Mouse (Mus musculus) forebrain, embryonic 14.5 days (tissue): ENCODE measurements at regions not wholly inside any gene's neighbourhood (a gene's known extent, or its start where the extent isn't known, plus 50 kb on each side); places are given as distances from the start of the nearest gene placed in this dataset.

Experiments
- ATAC-seq: fragments of 200-750 bp; cut with Nextera tagmentation; 2 replicates; pipeline ENCODE4 v1.8.0; 2017; ENCODE audit warnings: mild to moderate bottlenecking, moderate library complexity
- DNase-seq: peaks from one replicate; pipeline ENCODE4 v3.0.0-alpha.2; 2015; ENCODE audit warnings: low spot score
- H3K27ac ChIP-seq: fragments of 300-500 bp; sonication (generic); 2 replicates; pipeline ENCODE4 v1.5.1; 2014; ENCODE audit warnings: low read depth, mild to moderate bottlenecking, control low read depth, low read length, moderate library complexity
- H3K27me3 ChIP-seq: fragments of 300-500 bp; sonication (generic); replicated peaks from 2 replicates; pipeline ENCODE4 v1.6.1; 2014; ENCODE audit warnings: low read length, control low read depth, mixed read lengths; ENCODE audit not compliant: control insufficient read depth, insufficient read depth
- H3K36me3 ChIP-seq: fragments of 300-500 bp; sonication (generic); 2 replicates; pipeline ENCODE4 v1.6.1; 2014; ENCODE audit warnings: low read length, control low read depth; ENCODE audit not compliant: control insufficient read depth, insufficient read depth
- H3K4me1 ChIP-seq: fragments of 300-500 bp; sonication (generic); 2 replicates; pipeline ENCODE4 v1.6.1; 2014; ENCODE audit warnings: antibody characterized with exemption, low read length, control low read depth; ENCODE audit not compliant: control insufficient read depth, insufficient read depth
- H3K4me2 ChIP-seq: fragments of 300-500 bp; sonication (generic); 2 replicates; pipeline ENCODE4 v1.6.1; 2014; ENCODE audit warnings: mild to moderate bottlenecking, control low read depth, low read length
- H3K4me3 ChIP-seq: fragments of 300-500 bp; sonication (generic); 2 replicates; pipeline ENCODE4 v1.5.1; 2014; ENCODE audit warnings: low read depth, low read length, control low read depth
- H3K9ac ChIP-seq: fragments of 300-500 bp; sonication (generic); 2 replicates; pipeline ENCODE4 v1.6.1; 2014; ENCODE audit warnings: mild to moderate bottlenecking, low read length, control low read depth, moderate library complexity
- H3K9me3 ChIP-seq: fragments of 300-500 bp; sonication (generic); replicated peaks from 2 replicates; pipeline ENCODE4 v1.6.1; 2016; ENCODE audit warnings: low read length, control low read depth, mixed read lengths; ENCODE audit not compliant: control insufficient read depth
- WGBS: fragments of 180-500 bp; shearing (Covaris S2); extraction: QIAGEN DNeasy Blood & Tissue Kit; methylation state at CpG from one replicate; pipeline ENCODE4 v1.1.7; 2014; 5-methylcytosine and 5-hydroxymethylcytosine counted together

DNA sequence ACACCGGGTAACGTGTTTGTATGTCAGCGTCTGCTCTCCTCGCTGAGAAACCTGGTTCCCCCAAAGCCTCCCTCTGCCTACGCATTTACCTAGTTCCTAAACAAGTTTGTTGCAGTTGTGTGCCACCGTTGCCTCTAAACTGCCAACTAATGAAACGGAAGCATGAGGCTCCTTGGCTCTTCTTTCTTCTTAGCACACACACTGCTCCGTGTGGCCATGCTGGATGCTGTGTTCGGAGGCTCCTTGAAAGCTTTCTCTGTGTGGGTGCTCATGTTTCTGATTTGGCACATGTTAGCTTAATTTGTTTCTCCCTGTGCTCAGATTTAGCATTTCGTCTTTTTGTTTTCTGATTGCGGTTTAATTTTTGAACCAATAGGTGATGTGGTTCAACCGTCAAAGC, 162.2 kb upstream of the Nxpe4 start:
- no peaks in the 10 kb centered on the region for H3K27me3 ChIP-seq
- H3K9ac ChIP-seq = no peak overlapping the region
- no peaks in the 10 kb centered on the region for H3K9me3 ChIP-seq
- H3K4me2 ChIP-seq = no peak overlapping the region
- H3K4me1 ChIP-seq = no peaks in the 10 kb centered on the region
- H3K4me3 ChIP-seq = no peak overlapping the region
- no peaks in the 10 kb centered on the region for H3K36me3 ChIP-seq
- DNase-seq = no peak
- WGBS = 90% methylated on average over 12 of the region's 12 CpGs
- no peak overlapping the region for H3K27ac ChIP-seq
- ATAC-seq = no peak

DNA sequence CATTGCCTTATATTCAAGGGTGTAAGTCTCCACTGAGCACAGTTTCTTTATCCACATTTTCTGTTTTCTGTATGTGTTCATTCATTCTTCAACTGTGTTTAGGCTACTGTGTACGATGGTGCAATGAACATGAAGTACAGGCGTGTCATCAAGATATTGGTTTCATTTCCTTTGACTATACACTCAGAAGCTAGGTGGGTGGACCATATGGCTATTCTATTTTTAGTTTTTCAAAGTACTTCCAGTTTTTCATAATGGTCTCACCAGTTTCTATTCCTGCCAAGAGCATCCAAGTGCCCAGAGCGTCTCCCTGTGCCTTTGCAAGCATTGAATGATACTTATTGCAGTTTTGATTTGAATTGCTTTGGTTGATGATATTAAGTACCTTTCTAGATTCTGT, 132.8 kb upstream of the Nxpe4 start:
- no peak overlapping the region for H3K4me2 ChIP-seq
- ATAC-seq = no peak
- DNase-seq = no peak
- H3K9ac ChIP-seq = no peak overlapping the region
- 95% methylated on average over 3 of the region's 3 CpGs for WGBS
- H3K27me3 ChIP-seq = no peaks in the 10 kb centered on the region
- no peak overlapping the region for H3K27ac ChIP-seq
- no peaks in the 10 kb centered on the region for H3K4me1 ChIP-seq
- H3K4me3 ChIP-seq = no peak overlapping the region
- H3K36me3 ChIP-seq = no peaks in the 10 kb centered on the region
- no peaks in the 10 kb centered on the region for H3K9me3 ChIP-seq

DNA sequence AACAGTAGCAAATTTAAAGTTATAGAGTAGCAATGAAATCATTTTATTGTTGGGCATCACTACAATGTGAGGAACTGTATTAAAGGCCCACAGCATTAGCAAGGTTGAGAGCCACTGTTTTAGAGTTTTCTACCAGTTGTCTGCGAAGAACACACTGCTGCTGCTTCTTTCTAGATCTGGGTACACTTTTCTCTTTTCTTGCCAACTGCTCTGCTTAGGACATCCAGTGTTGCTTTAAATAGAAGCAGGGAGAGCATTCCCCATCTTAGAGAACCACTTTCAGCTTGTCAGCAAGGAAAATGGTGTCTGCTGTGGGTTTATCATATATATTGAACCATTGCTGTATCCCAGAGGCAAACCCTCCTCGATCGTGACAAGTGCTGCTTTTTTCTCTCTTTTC, 131.0 kb upstream of the Nxpe4 start:
- Histone ChIP-seq H3K27ac (no peak overlapping the region), H3K4me1 (no peaks in the 10 kb centered on the region), H3K9ac (no peak overlapping the region), H3K9me3 (no peaks in the 10 kb centered on the region), H3K36me3 (no peaks in the 10 kb centered on the region), H3K4me3 (no peak overlapping the region), H3K27me3 (no peaks in the 10 kb centered on the region), H3K4me2 (no peak overlapping the region)
- 93% methylated on average over 3 of the region's 3 CpGs for WGBS
- ATAC-seq (no peak), DNase-seq (no peak)

DNA sequence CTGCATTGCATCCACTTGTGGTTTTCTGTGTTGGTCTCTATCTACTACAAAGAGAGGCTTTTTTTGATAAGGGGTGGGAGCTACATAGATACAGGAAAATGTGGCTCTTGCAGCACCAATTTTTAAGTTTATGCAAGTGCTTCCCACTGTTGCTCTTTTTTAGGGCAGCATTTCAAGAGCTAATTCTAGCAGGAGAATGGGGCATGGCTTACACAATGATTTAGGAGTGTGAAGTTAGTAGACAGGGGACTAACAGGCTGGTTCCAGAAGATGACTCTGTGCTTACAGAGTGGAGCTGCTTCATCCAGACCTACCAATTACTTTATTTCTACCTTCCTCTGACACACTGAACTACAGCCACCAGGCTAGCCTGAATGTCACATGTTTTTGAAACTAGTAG, 125.9 kb upstream of the Nxpe4 start:
- H3K9ac ChIP-seq = no peak overlapping the region
- no peaks in the 10 kb centered on the region for H3K9me3 ChIP-seq
- H3K27ac ChIP-seq = no peak overlapping the region
- H3K4me2 ChIP-seq = no peak overlapping the region
- H3K27me3 ChIP-seq = no peaks in the 10 kb centered on the region
- no peak for ATAC-seq
- H3K36me3 ChIP-seq = no peaks in the 10 kb centered on the region
- no peaks in the 10 kb centered on the region for H3K4me1 ChIP-seq
- no peak for DNase-seq
- no peak overlapping the region for H3K4me3 ChIP-seq

DNA sequence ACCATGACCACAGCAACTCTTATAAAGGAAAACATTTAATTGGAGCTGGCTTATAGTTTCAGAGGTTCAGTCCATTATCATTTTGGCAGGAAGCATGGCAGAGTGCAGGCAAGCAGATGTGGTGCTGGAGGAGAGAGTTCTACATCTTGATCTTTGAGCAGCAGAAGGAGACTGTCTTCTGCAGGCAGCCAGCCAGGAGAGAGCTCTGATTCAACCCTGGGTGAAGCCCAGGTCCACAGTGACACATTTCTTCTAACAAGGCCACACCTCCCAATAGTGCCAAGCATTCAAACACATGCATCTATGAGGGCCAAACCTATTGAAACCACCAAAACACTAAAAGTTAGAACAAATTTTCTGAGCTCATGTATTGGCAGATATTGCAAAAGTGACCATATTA, 117.0 kb upstream of the Nxpe4 start:
- DNase-seq (no peak), ATAC-seq (no peak)
- Histone ChIP-seq H3K4me3 (no peak overlapping the region), H3K4me2 (no peak overlapping the region), H3K9ac (no peak overlapping the region), H3K4me1 (no peaks in the 10 kb centered on the region), H3K9me3 (no peaks in the 10 kb centered on the region), H3K27ac (no peak overlapping the region), H3K36me3 (no peaks in the 10 kb centered on the region), H3K27me3 (no peaks in the 10 kb centered on the region)

DNA sequence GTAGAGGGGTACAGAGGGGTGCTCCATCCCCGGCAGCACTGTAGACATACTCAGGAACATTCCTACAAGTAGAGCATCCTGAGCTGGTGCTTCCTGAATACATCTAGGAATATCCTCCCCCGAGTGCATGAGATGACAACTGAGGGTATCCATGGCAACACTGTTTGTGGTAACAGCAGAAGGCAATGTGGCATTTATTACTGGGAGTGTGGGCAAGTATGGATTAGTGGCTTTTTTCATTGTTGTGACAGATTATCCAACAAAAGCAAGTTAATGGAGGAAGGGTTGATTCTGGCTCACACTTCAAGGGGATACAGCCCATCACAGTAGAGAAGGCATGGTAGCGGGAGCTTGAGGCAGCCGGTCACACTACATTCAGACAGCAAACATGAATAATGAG, 114.0 kb upstream of the Nxpe4 start:
- no peaks in the 10 kb centered on the region for H3K36me3 ChIP-seq
- H3K9ac ChIP-seq = no peak overlapping the region
- DNase-seq (peak; percentile 35), ATAC-seq (no peak)
- H3K4me1 ChIP-seq = no peaks in the 10 kb centered on the region
- H3K4me3 ChIP-seq = no peak overlapping the region
- no peak overlapping the region for H3K27ac ChIP-seq
- H3K9me3 ChIP-seq = no peaks in the 10 kb centered on the region
- WGBS = 57% methylated on average over 4 of the region's 4 CpGs
- H3K27me3 ChIP-seq = no peaks in the 10 kb centered on the region
- H3K4me2 ChIP-seq = no peak overlapping the region

DNA sequence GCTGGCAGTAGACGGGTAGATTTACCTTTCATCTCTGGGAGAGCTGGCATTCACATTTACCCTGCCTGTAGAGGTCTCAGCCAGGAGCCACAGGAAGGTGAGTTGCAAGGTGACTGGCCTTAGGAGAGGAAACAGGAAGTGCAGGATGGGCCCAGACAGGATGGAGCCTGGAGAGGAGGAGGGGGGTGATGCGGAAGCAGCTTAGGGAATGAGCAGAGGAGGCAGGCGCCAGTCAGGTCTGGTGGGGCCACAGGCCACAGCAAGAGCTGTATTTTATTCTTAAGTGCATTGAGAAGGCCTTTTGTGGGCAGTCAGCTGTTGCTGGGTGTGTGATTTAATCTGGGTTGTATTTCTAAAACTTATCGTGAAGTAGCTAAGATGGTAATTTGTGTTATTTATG, 108.2 kb upstream of the Nxpe4 start:
- Histone ChIP-seq H3K4me2 (no peak overlapping the region), H3K27ac (no peak overlapping the region), H3K27me3 (no peaks in the 10 kb centered on the region), H3K9me3 (no peaks in the 10 kb centered on the region), H3K4me3 (no peak overlapping the region), H3K36me3 (no peaks in the 10 kb centered on the region), H3K9ac (no peak overlapping the region), H3K4me1 (peaks cover 3% of the 10 kb centered on the region)
- no peak for ATAC-seq
- 75% methylated on average over 4 of the region's 4 CpGs for WGBS
- no peak for DNase-seq

DNA sequence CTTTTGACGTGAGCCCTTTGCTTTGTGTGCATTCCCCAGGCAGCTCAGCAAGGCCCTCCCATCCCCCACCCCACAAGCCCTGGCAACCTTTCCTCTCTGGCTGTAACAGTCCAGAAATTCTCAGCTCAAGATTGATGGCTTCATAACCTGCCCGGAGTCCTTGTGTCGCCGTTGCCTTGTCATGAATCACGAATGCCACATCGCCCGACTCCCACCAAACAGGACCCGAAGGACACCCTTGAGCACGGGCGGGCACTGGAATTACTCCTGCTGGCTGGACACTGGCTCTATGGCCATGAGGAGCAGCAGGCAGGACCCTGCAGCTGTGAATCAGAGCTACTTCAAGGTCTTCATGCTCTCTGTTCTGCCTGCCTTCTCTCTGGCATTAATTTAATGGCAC, 106.6 kb upstream of the Nxpe4 start:
- H3K4me3 ChIP-seq = no peak overlapping the region
- no peaks in the 10 kb centered on the region for H3K36me3 ChIP-seq
- no peaks in the 10 kb centered on the region for H3K9me3 ChIP-seq
- H3K4me1 ChIP-seq = peaks cover 6% of the 10 kb centered on the region
- WGBS = 79% methylated on average over 10 of the region's 10 CpGs
- no peak overlapping the region for H3K9ac ChIP-seq
- no peak overlapping the region for H3K4me2 ChIP-seq
- no peak overlapping the region for H3K27ac ChIP-seq
- no peak for DNase-seq
- H3K27me3 ChIP-seq = no peaks in the 10 kb centered on the region
- ATAC-seq = no peak

DNA sequence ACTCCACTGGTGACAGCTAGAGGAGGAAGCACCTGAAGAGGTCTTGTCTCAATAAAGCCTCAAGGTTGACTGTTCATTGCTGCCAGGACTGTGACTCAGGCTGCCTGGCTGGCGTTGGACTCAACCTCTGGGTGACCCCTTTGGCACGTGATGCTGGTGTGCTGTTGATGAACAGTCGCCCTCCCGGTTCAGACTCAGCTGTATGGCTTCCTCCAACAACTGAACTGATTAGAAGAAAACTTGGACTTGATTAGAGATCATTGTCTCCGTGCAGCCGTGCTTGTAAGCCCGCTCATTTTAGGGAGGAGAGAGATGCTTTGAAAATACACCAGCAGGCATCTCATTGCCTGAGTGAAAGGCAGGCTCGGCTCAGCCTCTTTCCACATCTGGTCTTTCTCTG, 103.2 kb upstream of the Nxpe4 start:
- no peak overlapping the region for H3K4me3 ChIP-seq
- H3K9me3 ChIP-seq = no peaks in the 10 kb centered on the region
- H3K4me1 ChIP-seq = peaks cover 6% of the 10 kb centered on the region
- H3K27me3 ChIP-seq = no peaks in the 10 kb centered on the region
- H3K36me3 ChIP-seq = no peaks in the 10 kb centered on the region
- DNase-seq = peak; percentile 41
- no peak overlapping the region for H3K4me2 ChIP-seq
- H3K9ac ChIP-seq = no peak overlapping the region
- ATAC-seq = peak; percentile 50
- WGBS = 14% methylated on average over 8 of the region's 8 CpGs
- H3K27ac ChIP-seq = peak overlapping the region; percentile 58; the same call in 1 of the 2 replicates
